Mouse (Mus musculus) granulocyte monocyte progenitor cell, adult 5-6 weeks (primary cell): ENCODE data around the gene Sgce. TPM values are rescaled to one million over a fixed set of nuclear protein-coding genes. Genes with fewer than 3 reads are reported as not detected.
"Not testable (repeated sequence)": the region's sequence is repeated elsewhere in the genome, so short reads cannot be mapped to it uniquely, and the experiment has no call there.

Source experiments
- ATAC-seq: replicated peaks from 2 replicates; pipeline ENCODE4 v1.8.0; 2016; ENCODE audit warnings: mild to moderate bottlenecking, moderate TSS enrichment, inconsistent platforms; ENCODE audit not compliant: poor library complexity, severe bottlenecking
- total RNA-seq, 2 experiments: library from RNA; stranded (forward) in 1 of 2; stranded (reverse) in 1 of 2; fragments of 200-712, 200-1000 nt in 1 of 2; fragments of >200 nt in 1 of 2; fragmentation: Nextera tagmentation in 1 of 2; gene quantifications; 2 replicates each; pipeline ENCODE4 v1.2.3; 2014 to 2017

Sgce gene
- total RNA-seq, 2 experiments from 2014 or later, result 2.3 TPM; not detected in 1

DNA sequence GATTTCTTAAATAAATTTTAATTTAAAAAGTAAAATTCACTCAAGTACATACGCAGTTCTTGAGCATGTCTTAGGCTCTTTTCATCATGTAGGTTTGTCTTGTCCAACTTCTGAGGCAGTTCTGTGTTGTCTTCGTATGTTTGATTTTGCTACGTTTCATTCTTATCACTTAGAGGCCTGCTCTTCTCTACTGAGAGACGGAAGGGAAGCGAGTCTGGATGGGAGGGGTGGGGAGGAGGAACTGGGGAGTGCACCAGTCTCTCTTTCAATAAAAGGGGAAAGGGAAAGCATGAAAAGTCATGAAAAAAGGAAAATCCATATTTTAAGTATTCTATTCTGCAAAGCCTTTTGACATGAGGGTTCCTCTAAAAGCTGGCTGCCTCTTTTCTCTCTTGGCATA is 91.5 kb downstream of the Sgce start:
- ATAC-seq, result no peak

DNA sequence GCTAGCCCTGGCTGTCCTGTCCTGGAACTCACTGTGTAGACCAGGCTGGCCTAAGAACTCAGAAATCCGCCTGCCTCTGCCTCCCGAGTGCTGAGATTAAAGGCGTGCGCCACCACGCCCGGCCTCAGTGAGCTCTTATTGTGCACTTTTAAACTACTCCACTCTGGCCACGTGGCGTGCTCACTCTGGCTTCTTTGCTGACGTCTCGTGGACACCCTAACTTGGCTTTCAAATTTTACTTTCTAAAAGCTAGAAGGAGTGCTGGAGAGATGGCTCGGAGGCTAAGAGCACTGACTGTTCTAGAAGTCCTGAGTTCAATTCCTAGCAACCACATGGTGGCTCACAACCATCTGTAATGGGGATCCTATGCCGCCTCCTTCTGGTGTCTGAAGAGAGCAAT is 93.3 kb downstream of the Sgce start:
- ATAC-seq, result not testable (repeated sequence)

DNA sequence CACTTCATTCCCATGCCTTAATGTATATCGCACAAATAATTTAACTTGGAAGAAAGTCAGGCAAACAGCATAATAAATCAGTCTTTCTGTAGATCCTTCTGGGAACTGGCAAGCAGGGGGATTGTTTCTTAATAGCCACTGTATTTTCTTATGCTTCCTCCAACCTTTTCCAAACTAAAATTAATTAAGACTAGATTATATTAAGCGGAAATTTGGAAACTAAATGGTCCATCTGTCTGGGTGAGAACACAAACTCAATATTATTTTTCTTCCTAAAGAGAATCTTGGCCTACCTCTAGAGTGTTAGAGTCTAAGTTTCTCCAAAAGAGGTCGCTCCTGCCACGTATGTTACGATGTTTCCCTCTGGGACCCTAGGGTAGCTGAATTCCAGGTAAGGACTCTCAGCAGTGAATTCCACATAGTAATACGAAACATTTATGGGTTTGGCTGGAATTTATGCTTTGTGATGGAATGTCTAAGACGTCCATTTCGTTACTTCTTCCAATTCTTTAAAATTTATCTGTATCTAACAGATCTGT is 94.3 kb downstream of the Sgce start:
- no peak for ATAC-seq

DNA sequence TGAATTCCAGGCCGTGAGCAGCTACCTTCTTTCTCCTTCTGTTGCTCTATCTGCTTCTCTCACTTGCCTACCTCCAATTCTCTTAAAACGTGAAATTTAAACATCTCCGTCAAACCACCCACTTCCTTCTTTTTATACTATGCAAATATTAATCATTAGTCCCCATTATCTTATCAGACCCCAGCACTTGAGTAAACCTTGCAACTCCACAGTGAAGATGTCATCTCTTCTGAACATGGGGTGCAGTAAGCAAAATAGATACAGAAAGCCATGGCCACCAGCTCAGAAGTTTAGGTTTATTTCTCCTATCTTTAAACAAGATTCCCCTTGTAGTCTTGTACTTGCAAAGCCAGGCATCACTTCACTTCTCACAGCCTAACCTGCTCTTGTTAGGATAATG is 99.7 kb downstream of the Sgce start:
- ATAC-seq, result no peak

DNA sequence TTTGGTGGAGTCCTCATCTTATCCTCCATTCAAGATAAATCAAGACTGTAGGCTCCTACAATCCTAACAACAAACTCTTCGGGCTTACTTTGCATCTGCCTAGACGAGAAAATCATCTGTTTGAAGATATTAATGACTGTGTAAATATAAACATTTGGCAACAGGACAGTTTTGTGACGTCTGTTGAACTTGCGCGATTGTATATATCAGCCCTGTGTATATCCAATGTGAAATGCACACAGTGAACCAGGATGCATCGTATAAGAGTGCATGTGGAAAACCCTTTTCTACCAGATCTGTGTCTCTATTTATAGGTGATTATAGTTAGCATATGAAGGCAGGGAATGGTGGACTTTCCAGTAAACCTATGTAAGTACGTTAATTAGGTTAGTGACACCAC is 104.9 kb downstream of the Sgce start:
- ATAC-seq, result no peak

DNA sequence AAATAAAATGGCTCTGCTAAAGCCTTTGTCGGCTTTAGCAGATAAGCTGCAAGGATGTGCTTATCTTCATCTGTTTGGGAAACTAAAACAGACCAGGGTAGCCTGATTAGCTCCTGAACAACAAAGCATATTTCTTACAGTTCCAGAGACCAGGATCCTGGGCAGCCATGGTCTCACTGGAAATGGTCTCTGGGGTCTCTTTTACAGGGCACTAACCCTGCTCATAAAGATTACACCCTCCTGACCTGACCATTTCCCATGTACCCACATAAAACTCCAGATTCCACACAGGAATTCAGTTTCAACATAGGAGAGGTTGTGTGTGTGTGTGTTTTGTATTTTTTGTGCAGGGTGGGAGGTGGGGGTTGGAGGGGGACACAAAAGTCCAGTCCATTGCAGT is 112.2 kb downstream of the Sgce start:
- no peak for ATAC-seq

DNA sequence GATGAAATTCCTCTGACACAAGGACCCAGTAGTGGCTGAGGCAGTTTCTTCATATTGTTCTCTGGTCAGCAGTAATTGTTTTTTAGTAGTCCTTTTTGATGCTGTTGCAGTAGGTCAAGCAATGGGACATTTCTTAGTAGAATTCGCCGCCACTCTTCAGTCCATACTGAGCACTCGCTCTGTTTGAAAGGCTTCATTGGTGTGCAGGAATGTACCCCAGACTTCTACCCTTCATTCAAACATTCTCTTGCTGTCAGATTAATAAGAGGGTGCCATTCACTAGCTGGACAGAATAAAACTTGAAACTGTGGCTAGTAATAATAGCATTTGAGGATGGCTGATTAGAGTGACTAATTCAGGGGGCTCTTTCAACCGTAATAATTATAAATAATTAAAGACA is 113.8 kb downstream of the Sgce start:
- ATAC-seq, result no peak

DNA sequence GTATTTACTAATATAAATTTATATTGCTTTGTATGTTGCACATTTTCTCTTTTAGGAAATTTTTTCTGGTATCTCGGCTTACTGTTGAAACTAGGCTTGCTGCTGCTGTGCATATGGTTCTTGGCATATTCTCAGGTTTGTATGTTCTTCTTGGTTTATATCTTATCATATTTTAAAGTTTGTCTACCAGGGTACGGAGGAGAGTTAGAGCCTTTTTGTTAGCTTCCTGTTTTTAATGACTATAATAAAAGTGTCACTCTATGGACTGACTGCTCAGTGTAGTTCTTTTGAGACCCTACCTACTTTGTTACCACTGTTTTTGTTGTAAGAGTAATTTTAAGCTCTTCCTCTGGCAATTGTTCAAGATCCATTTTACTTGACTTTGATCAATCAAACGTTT is 115.5 kb downstream of the Sgce start:
- no peak for ATAC-seq

Other genes with a start within 250 kb of the Sgce start
- gene Col1a2, start 242.4 kb downstream of the Sgce start, total RNA-seq (2014; fragmentation: Nextera tagmentation), result not detected in 2 replicates
- gene Col1a2, start 242.4 kb downstream of the Sgce start, total RNA-seq (2017), result 0.13 TPM in 1 of 2 replicates, not detected in the other
- 28.5 TPM in 2 replicates for gene Casd1, start 146.4 kb downstream of the Sgce start, total RNA-seq (2014; fragmentation: Nextera tagmentation)
- gene Casd1, start 146.4 kb downstream of the Sgce start, total RNA-seq (2017), result 40.8 and 48.0 TPM in 2 replicates
- gene Peg10, start 99 bp upstream of the Sgce start, total RNA-seq (2014; fragmentation: Nextera tagmentation), result not detected in 2 replicates
- gene Peg10, start 99 bp upstream of the Sgce start, total RNA-seq (2017), result 0.04 and 0.15 TPM in 2 replicates
- 4.3 and 8.5 TPM in 2 replicates for gene Ppp1r9a, start 155.7 kb upstream of the Sgce start, total RNA-seq (2014; fragmentation: Nextera tagmentation)
- gene Ppp1r9a, start 155.7 kb upstream of the Sgce start, total RNA-seq (2017), result 2.0 and 3.3 TPM in 2 replicates